Mouse (Mus musculus): ENCODE measurements around the gene Ccdc125. TPM values are rescaled to one million over a fixed set of nuclear protein-coding genes. Genes with fewer than 3 reads are reported as not detected.
A peak's percentile ranks its signal among the peaks of the same experiment; 100 is the strongest.

Ccdc125 gene
- polyA plus RNA-seq, 1 experiment: 18.3 TPM

DNA sequence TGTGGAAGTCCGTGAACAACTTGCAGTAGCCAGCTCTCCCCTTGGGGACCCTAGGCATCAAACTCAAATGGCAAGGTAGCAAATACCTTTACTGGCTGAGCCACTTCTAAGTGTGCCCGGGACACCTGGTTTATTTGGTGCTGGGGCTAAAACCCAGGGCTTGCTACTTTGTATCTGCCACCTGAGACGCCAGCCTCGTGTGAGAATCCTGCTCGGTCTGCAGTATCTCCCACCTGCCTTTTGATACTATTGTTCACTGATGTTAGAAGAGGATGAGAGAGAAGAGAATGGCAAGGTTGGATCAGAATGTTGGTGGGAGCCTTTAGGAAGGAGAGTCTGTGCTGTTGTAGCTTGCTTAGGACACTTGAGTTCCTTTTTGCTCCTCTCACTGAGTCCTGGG lies 11.4 kb upstream of the Ccdc125 start:
- WGBS: 96% methylated on average over 5 of the region's 5 CpGs
- no peaks in the 10 kb centered on the region for H3K4me1 ChIP-seq (ENCODE audit: control insufficient read depth, insufficient read depth, low read length)
- H3K27ac ChIP-seq (ENCODE audit: control insufficient read depth, insufficient read depth, low read depth, low read length, poor library complexity): no peak overlapping the region
- no peak overlapping the region for H3K4me3 ChIP-seq (replicated peaks; ENCODE audit: control insufficient read depth, low read depth, low read length)
- TF ChIP-seq CTCF (IDR thresholded peaks at IDR 0.05; ENCODE audit: control insufficient read depth, insufficient read depth, low read length) (no peak), POLR2A (IDR thresholded peaks at IDR 0.05; ENCODE audit: borderline replicate concordance, control insufficient read depth, low read depth, low read length) (no peak)

GRCm38 (mm10) chr13:100659864-100660456 lies 9.6 kb upstream of the Ccdc125 start:
- no peaks in the 10 kb centered on the region for H3K4me1 ChIP-seq (ENCODE audit: control insufficient read depth, insufficient read depth, low read length)
- H3K27ac ChIP-seq (ENCODE audit: control insufficient read depth, insufficient read depth, low read depth, low read length, poor library complexity): no peak overlapping the region
- 19% methylated on average over 4 of the region's 4 CpGs for WGBS
- TF ChIP-seq POLR2A (IDR thresholded peaks at IDR 0.05; ENCODE audit: borderline replicate concordance, control insufficient read depth, low read depth, low read length) (no peak), CTCF (IDR thresholded peaks at IDR 0.05; ENCODE audit: control insufficient read depth, insufficient read depth, low read length) (peak; percentile 84)
- no peak overlapping the region for H3K4me3 ChIP-seq (replicated peaks; ENCODE audit: control insufficient read depth, low read depth, low read length)

- Histone ChIP-seq H3K4me3 (replicated peaks; ENCODE audit: control insufficient read depth, low read depth, low read length) (peak overlapping the region; percentile 44), H3K27ac (ENCODE audit: control insufficient read depth, insufficient read depth, low read depth, low read length, poor library complexity) (peak overlapping the region; percentile 62; the same call in 1 of the 2 replicates), H3K4me1 (ENCODE audit: control insufficient read depth, insufficient read depth, low read length) (no peaks in the 10 kb centered on the region; the same call in 1 of the 2 replicates)
- WGBS: 6% methylated on average over 9 of the region's 9 CpGs
- TF ChIP-seq POLR2A (IDR thresholded peaks at IDR 0.05; ENCODE audit: borderline replicate concordance, control insufficient read depth, low read depth, low read length) (no peak), CTCF (IDR thresholded peaks at IDR 0.05; ENCODE audit: control insufficient read depth, insufficient read depth, low read length) (no peak)
These were observed 744 bp downstream of the Ccdc125 start for GRCm38 (mm10) chr13:100670181-100670741.

- Histone ChIP-seq H3K4me1 (ENCODE audit: control insufficient read depth, insufficient read depth, low read length) (peaks cover 1% of the 10 kb centered on the region; the same call in 1 of the 2 replicates), H3K27ac (ENCODE audit: control insufficient read depth, insufficient read depth, low read depth, low read length, poor library complexity) (peak overlapping the region; percentile 86), H3K4me3 (replicated peaks; ENCODE audit: control insufficient read depth, low read depth, low read length) (peak overlapping the region; percentile 79)
- 48% methylated on average over 15 of the region's 15 CpGs for WGBS
- no peak for TF ChIP-seq CTCF (IDR thresholded peaks at IDR 0.05; ENCODE audit: control insufficient read depth, insufficient read depth, low read length)
- peak; percentile 43; the same call in 1 of the 2 replicates for TF ChIP-seq POLR2A (IDR thresholded peaks at IDR 0.05; ENCODE audit: borderline replicate concordance, control insufficient read depth, low read depth, low read length)
These were observed 6.6 kb downstream of the Ccdc125 start for GRCm38 (mm10) chr13:100675936-100676635.

- WGBS: 79% methylated on average over 8 of the region's 8 CpGs
- Histone ChIP-seq H3K27ac (ENCODE audit: control insufficient read depth, insufficient read depth, low read depth, low read length, poor library complexity) (no peak overlapping the region), H3K4me1 (ENCODE audit: control insufficient read depth, insufficient read depth, low read length) (peaks cover 1% of the 10 kb centered on the region; the same call in 1 of the 2 replicates), H3K4me3 (replicated peaks; ENCODE audit: control insufficient read depth, low read depth, low read length) (no peak overlapping the region)
- TF ChIP-seq CTCF (IDR thresholded peaks at IDR 0.05; ENCODE audit: control insufficient read depth, insufficient read depth, low read length) (no peak), POLR2A (IDR thresholded peaks at IDR 0.05; ENCODE audit: borderline replicate concordance, control insufficient read depth, low read depth, low read length) (no peak)
These were observed 12.1 kb downstream of the Ccdc125 start for GRCm38 (mm10) chr13:100681615-100682014.

GRCm38 (mm10) chr13:100682837-100683236 lies 13.3 kb downstream of the Ccdc125 start:
- TF ChIP-seq POLR2A (IDR thresholded peaks at IDR 0.05; ENCODE audit: borderline replicate concordance, control insufficient read depth, low read depth, low read length) (no peak), CTCF (IDR thresholded peaks at IDR 0.05; ENCODE audit: control insufficient read depth, insufficient read depth, low read length) (no peak)
- H3K4me1 ChIP-seq (ENCODE audit: control insufficient read depth, insufficient read depth, low read length): no peaks in the 10 kb centered on the region; the same call in 1 of the 2 replicates
- no peak overlapping the region for H3K27ac ChIP-seq (ENCODE audit: control insufficient read depth, insufficient read depth, low read depth, low read length, poor library complexity)
- H3K4me3 ChIP-seq (replicated peaks; ENCODE audit: control insufficient read depth, low read depth, low read length): no peak overlapping the region
- WGBS: 29% methylated on average over 2 of the region's 2 CpGs

GRCm38 (mm10) chr13:100684355-100684754 lies 14.8 kb downstream of the Ccdc125 start:
- H3K27ac ChIP-seq (ENCODE audit: control insufficient read depth, insufficient read depth, low read depth, low read length, poor library complexity): no peak overlapping the region
- H3K4me3 ChIP-seq (replicated peaks; ENCODE audit: control insufficient read depth, low read depth, low read length): no peak overlapping the region
- TF ChIP-seq CTCF (IDR thresholded peaks at IDR 0.05; ENCODE audit: control insufficient read depth, insufficient read depth, low read length) (peak; percentile 61), POLR2A (IDR thresholded peaks at IDR 0.05; ENCODE audit: borderline replicate concordance, control insufficient read depth, low read depth, low read length) (no peak)
- whole genome bisulfite sequencing: 79% methylated on average over 2 of the region's 2 CpGs
- no peaks in the 10 kb centered on the region for H3K4me1 ChIP-seq (ENCODE audit: control insufficient read depth, insufficient read depth, low read length)

GRCm38 (mm10) chr13:100687513-100687912 lies 18.0 kb downstream of the Ccdc125 start:
- Histone ChIP-seq H3K27ac (ENCODE audit: control insufficient read depth, insufficient read depth, low read depth, low read length, poor library complexity) (no peak overlapping the region), H3K4me3 (replicated peaks; ENCODE audit: control insufficient read depth, low read depth, low read length) (no peak overlapping the region), H3K4me1 (ENCODE audit: control insufficient read depth, insufficient read depth, low read length) (no peaks in the 10 kb centered on the region)
- 76% methylated on average over 7 of the region's 7 CpGs for WGBS
- TF ChIP-seq CTCF (IDR thresholded peaks at IDR 0.05; ENCODE audit: control insufficient read depth, insufficient read depth, low read length): no peak
- no peak for TF ChIP-seq POLR2A (IDR thresholded peaks at IDR 0.05; ENCODE audit: borderline replicate concordance, control insufficient read depth, low read depth, low read length)

Data from bone marrow, adult 2 months (tissue).